Mouse (Mus musculus): Measurements from ENCODE around the gene Naglu.
A peak's percentile ranks its signal among the peaks of the same experiment; 100 is the strongest.

Naglu gene

GRCm38 (mm10) chr11:101084246-101084645 is 14.4 kb downstream of the Naglu start:
- no peak for DNase-seq (ENCODE audit: low read depth, low spot score)

DNA sequence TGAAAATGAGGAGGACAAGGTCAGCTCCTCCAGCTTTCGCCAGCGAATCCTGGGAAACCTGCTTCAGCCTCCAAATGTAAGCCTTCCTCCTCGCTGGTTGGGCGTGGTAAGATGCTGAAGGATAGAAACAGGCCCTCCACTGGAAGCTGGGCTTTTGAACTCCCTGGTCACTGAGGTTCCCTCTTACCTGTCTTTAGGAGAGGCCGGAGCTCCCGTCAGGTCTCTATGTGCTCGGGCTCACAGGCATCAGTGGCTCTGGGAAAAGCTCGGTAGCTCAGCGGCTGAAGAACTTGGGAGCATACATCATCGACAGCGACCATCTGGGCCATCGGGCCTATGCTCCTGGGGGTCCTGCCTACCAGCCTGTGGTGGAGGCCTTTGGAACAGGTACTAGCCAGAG is 15.0 kb downstream of the Naglu start:
- DNase-seq (ENCODE audit: low read depth, low spot score): no peak

- no peak for DNase-seq (ENCODE audit: low read depth, low spot score)
These were observed 16.0 kb downstream of the Naglu start for GRCm38 (mm10) chr11:101085617-101086322.

- peak; percentile 16 for DNase-seq (ENCODE audit: low read depth, low spot score)
These were observed 16.5 kb downstream of the Naglu start for GRCm38 (mm10) chr11:101086323-101086674.

- peak; percentile 97 for DNase-seq (ENCODE audit: low read depth, low spot score)
These were observed 17.2 kb downstream of the Naglu start, which contains the start of gene Mlx for GRCm38 (mm10) chr11:101086756-101087681. Gene Mlx, plus strand, starts transcription at chr11:101087277.

- DNase-seq (ENCODE audit: low read depth, low spot score): peak; percentile 36
These were observed 17.9 kb downstream of the Naglu start for GRCm38 (mm10) chr11:101087682-101088055.

DNA sequence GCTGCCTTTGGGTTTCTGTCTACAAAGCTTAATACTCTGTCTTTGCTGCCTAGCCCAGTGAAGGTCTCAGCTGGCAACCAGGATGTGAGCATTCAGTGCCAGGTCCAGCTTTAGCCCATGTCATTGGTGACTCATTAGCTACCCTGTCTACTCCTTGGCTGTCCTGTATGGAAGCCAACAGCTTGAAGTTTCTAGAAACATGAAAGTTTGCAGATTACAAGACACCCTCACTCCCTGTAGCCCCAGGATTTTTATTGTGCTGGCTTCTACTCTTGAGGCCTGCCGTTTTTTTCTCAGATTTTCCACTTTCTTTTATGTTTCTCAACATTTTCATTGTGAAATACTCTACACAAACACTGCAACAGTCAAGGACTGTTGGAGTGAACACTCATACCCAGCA is 20.1 kb downstream of the Naglu start:
- peak; percentile 65 for DNase-seq (ENCODE audit: low read depth, low spot score)

DNA sequence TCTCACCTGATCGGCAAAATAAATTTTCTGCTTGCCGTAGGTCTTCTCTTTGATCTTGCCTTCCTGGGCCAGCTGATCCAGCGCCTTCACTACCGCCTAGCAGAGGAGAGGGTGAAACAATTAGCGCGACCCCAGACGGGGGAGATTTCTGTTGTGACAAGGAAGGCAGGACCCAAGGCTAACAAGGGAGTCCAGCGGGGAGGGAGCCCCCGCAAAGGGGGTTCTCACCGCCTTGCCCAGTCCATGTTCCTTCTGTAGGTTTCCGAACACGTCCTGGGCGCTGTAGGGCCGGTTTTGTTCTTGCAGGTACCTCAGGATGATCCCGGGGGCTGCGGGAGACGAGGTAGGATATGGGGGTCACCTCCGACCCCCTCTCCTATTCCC is 25.1 kb downstream of the Naglu start:
- no peak for DNase-seq (ENCODE audit: low read depth, low spot score)

GRCm38 (mm10) chr11:101095314-101096024 is 25.7 kb downstream of the Naglu start, which contains the start of gene Psmc3ip:
Gene Psmc3ip, minus strand, starts transcription at chr11:101095436.
- DNase-seq (ENCODE audit: low read depth, low spot score): peak; percentile 97

GRCm38 (mm10) chr11:101098231-101098630 is 28.4 kb downstream of the Naglu start:
- DNase-seq (ENCODE audit: low read depth, low spot score): no peak

GRCm38 (mm10) chr11:101103011-101103410 is 33.2 kb downstream of the Naglu start:
- DNase-seq (ENCODE audit: low read depth, low spot score): no peak

DNA sequence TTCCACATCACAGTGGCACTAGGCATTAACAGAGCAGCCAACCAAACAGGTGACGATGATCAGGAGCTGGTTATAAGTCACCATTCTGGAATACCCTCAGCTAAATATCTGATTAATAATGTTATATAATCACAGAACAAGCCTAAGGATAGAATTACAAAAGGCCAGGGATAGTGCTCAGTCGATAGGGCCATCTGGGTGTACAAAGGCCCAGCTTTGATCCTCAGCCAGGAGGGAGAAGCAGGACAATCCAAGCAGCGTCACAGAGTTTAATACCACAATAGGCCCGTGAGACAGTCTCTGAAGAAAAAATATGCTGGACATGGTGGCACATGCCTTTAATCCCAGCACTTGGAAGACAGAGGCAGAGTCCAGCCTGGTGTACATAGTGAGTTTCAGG is 39.5 kb downstream of the Naglu start:
- no peak for DNase-seq (ENCODE audit: low read depth, low spot score)

- no peak for DNase-seq (ENCODE audit: low read depth, low spot score)
These were observed 40.9 kb downstream of the Naglu start for GRCm38 (mm10) chr11:101110708-101111107.

DNA sequence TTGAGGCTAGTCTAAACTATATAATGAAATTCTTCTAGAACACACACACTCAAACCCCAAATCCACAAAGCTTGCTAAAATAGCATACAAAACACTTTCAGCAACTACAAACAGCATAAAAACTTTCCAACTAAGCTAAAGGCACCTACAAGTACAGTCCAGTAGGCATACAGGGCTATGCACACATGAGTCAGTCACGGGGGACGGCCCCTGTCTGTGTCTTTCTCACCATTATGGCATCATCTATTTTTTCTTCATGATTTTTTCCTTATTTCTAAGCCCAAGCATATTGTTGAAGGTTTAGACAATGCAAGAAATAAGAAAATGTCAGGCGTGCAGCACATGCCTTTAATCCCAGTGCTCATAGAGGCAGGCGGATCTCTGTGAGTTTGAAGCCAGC is 41.4 kb downstream of the Naglu start:
- peak; percentile 20 for DNase-seq (ENCODE audit: low read depth, low spot score)

DNA sequence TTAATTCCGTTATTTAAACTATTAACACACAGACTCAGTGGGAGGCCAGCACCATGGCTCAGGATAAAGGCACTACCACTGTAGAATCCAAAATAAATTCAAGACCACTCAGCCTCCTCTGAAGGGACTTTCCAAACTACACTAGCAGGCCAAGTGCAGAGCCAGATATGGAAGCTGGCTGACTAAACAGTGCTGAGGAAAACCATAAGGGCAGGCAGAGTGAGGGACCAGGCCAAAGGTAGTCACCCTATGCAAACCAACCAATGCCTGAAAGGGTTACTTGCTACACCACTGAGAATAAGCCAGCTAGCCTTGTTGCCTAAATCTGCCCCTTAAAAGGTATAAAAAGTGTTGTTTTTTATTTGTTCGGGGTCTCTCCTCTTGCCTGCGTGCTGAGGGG is 42.4 kb downstream of the Naglu start:
- no peak for DNase-seq (ENCODE audit: low read depth, low spot score)

DNA sequence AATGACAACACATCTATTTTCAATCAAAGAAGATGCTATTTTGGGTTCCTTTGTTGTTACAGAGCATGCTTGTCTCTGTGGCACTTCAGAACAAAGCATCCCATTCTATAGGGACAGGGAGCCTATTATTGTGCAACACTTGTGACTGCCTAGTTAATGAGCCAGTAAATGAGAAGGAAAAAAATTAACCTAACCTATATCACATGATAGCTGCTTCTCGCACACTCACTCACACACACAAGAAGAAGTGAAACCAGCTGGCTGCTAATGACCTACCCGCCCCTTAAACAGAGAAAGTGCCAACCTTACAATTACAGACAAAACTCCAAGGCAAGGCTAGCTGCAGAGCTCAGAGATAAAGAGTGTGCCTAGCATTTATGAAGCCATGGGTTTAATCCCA is 45.8 kb downstream of the Naglu start:
- no peak for DNase-seq (ENCODE audit: low read depth, low spot score)

- DNase-seq (ENCODE audit: low read depth, low spot score): no peak
These were observed 48.3 kb downstream of the Naglu start for GRCm38 (mm10) chr11:101118105-101118504.

DNA sequence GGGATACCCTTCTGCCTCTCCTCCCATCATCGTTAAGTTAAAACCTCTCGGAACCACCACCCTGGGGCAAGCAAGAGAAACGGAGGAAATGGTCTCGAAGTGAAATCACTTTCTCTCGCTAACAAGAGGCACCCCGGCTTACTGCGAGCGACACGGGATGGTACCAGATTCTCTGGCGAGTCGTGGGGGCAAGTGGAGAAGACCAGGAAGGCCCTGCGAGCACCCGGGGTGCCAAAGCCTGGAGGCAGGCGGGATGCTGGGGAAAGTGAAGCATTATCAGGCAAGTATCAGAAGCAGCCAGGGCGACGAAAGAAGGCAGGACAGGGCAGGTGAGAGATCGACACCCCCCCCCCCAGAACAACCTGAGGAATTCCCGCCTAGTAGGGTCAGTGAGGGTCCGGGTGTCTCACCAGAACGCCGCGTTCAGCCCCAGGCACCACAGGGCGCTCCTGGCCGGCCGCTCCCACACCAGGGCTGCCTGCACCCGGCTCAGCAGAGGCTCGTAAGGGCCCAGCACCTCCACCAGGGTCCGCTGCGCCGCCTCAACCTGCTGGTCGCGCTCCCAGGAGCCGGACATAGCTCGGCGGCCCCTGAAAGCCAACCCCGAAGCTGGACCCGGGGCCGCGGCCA is 49.4 kb downstream of the Naglu start:
- DNase-seq (ENCODE audit: low read depth, low spot score): peak; percentile 42

- peak; percentile 99 for DNase-seq (ENCODE audit: low read depth, low spot score)
These were observed 50.1 kb downstream of the Naglu start, which contains the start of the genes Retreg3 and Tubg1 for GRCm38 (mm10) chr11:101119761-101120544. Gene Retreg3, minus strand, starts transcription at chr11:101119893. Gene Tubg1, plus strand, starts transcription at chr11:101119938.

- DNase-seq (ENCODE audit: low read depth, low spot score): no peak
These were observed 50.9 kb downstream of the Naglu start for GRCm38 (mm10) chr11:101120545-101121188.
